Mouse (Mus musculus) ES-E14 (cell line): ENCODE data around the gene Erc2. TPM values are rescaled to one million over a fixed set of nuclear protein-coding genes. Genes with fewer than 3 reads are reported as not detected.

Experiments
- DNase-seq: peaks from one replicate; pipeline ENCODE4 v3.0.0-alpha.2; 2013; ENCODE audit warnings: low read depth, low spot score
- H3K27ac ChIP-seq: 2 replicates; pipeline ENCODE4 v1.5.1; 2012; ENCODE audit warnings: low read depth, mild to moderate bottlenecking, low read length, moderate library complexity, mixed read lengths; ENCODE audit not compliant: poor library complexity, insufficient read depth, severe bottlenecking
- H3K36me3 ChIP-seq: 2 replicates; pipeline ENCODE4 v1.6.1; 2012; ENCODE audit warnings: mild to moderate bottlenecking, low read length, moderate library complexity, mixed read lengths; ENCODE audit not compliant: control insufficient read depth, poor library complexity, insufficient read depth, severe bottlenecking
- H3K4me1 ChIP-seq, 2 experiments: fragments of 150-350 bp in 1 of 2; sonication (generic) in 1 of 2; 2 replicates each; pipeline ENCODE4 v1.6.1; 2012; ENCODE audit warnings: low read length in 2 of 2, mild to moderate bottlenecking in 1 of 2, mixed read lengths in 1 of 2; ENCODE audit not compliant: control insufficient read depth in 2 of 2, insufficient read depth in 2 of 2, poor library complexity in 1 of 2
- H3K4me3 ChIP-seq, 2 experiments: fragments of 150-350 bp in 1 of 2; sonication (generic) in 1 of 2; 2 replicates each; pipeline ENCODE4 v1.5.1; 2012; ENCODE audit warnings: low read length in 2 of 2, low read depth in 1 of 2, mild to moderate bottlenecking in 1 of 2, mixed read lengths in 1 of 2; ENCODE audit not compliant: insufficient read depth in 1 of 2, poor library complexity in 1 of 2, severe bottlenecking in 1 of 2
- H3K9ac ChIP-seq: 2 replicates; pipeline ENCODE4 v1.6.1; 2012; ENCODE audit warnings: low read depth, mild to moderate bottlenecking, low read length, mixed read lengths; ENCODE audit not compliant: poor library complexity, insufficient read depth, severe bottlenecking
- H3K9me3 ChIP-seq: fragments of 150-350 bp; sonication (generic); 2 replicates; pipeline ENCODE4 v1.6.1; 2012; ENCODE audit warnings: low read depth, mild to moderate bottlenecking, low read length; ENCODE audit not compliant: control insufficient read depth, insufficient read depth
- CHD2 ChIP-seq: IDR thresholded peaks from 2 replicates; pipeline ENCODE4 v1.6.1; 2014; ENCODE audit warnings: mild to moderate bottlenecking, low read depth, low read length, inconsistent platforms
- HCFC1 ChIP-seq: IDR thresholded peaks from 2 replicates; pipeline ENCODE4 v1.6.1; 2012; ENCODE audit warnings: low read length, inconsistent platforms, borderline replicate concordance; ENCODE audit not compliant: insufficient read depth
- MAFK ChIP-seq: IDR thresholded peaks from 2 replicates; pipeline ENCODE4 v1.6.1; 2014; ENCODE audit warnings: mild to moderate bottlenecking, low read depth, low read length, inconsistent platforms; ENCODE audit not compliant: insufficient read depth
- ZC3H11A ChIP-seq: IDR thresholded peaks from 2 replicates; pipeline ENCODE4 v1.6.1; 2012; ENCODE audit warnings: low read depth, mild to moderate bottlenecking, inconsistent platforms, low read length, borderline replicate concordance
- ZNF384 ChIP-seq: IDR thresholded peaks from 2 replicates; pipeline ENCODE4 v1.6.1; 2012; ENCODE audit warnings: low read depth, low read length, inconsistent platforms
- in situ Hi-C, 2 experiments: fragments of 600-800 bp; cut with MboI; formaldehyde crosslinking; loops; one replicate each; pipeline ENCODE4 v1.15.1; 2025; ENCODE audit warnings: low sequenced_read_pairs in 2 of 2, inconsistent platforms in 1 of 2; ENCODE audit not compliant: unreplicated experiment in 2 of 2
- total RNA-seq: library from RNA; depleted of rRNA; stranded (reverse); fragments of 300-350 nt; gene quantifications from 2 replicates; pipeline ENCODE4 v1.2.3, GENCODE M21; 2012

The Erc2 gene
- total RNA-seq, 1 experiment = 9.1 TPM

- no peak overlapping the region for H3K9ac ChIP-seq
- H3K4me3 ChIP-seq = no peak overlapping the region
- TF ChIP-seq HCFC1 = no peak
- no peak for TF ChIP-seq MAFK
- no peak for TF ChIP-seq CHD2
- no peak for TF ChIP-seq ZC3H11A
- no peak for TF ChIP-seq ZNF384
- in situ Hi-C loops = loop anchor here (10.0 to 25.0 kb wide), 3 partner anchors 570 to 1218 kb away; partner anchors contain the start of gene Cacna2d3 (in 2 of the 2)
- no peak overlapping the region for H3K27ac ChIP-seq
- DNase-seq = no peak
- no peaks in the 10 kb centered on the region for H3K36me3 ChIP-seq
- H3K4me1 ChIP-seq = no peaks in the 10 kb centered on the region
- H3K9me3 ChIP-seq = no peaks in the 10 kb centered on the region
Measured at GRCm38 (mm10) chr14:28507011-28507410, 884.8 kb downstream of the Erc2 start.

- Histone ChIP-seq H3K27ac (no peak overlapping the region), H3K4me3 (0 out of 4 replicates have a peak overlapping the region, but pooled peaks of 1 of the 2 experiments have one; percentile 28), H3K4me1 (no peaks in the 10 kb centered on the region), H3K36me3 (no peaks in the 10 kb centered on the region), H3K9me3 (no peaks in the 10 kb centered on the region), H3K9ac (no peak overlapping the region)
- in situ Hi-C loops = loop anchor here (10.0 to 25.0 kb wide), 3 partner anchors 570 to 1217 kb away; partner anchors contain the start of gene Cacna2d3 (in 2 of the 2)
- DNase-seq = no peak
- TF ChIP-seq HCFC1 (no peak), ZC3H11A (peak; percentile 41; the same call in 1 of the 2 replicates)
Measured at GRCm38 (mm10) chr14:28507471-28507870, 885.2 kb downstream of the Erc2 start.

- Histone ChIP-seq H3K9ac (no peak overlapping the region), H3K4me3 (peak overlapping the region in 1 of 2 experiments; percentile 22; a peak in 1 of 4 replicates), H3K36me3 (no peaks in the 10 kb centered on the region), H3K9me3 (no peaks in the 10 kb centered on the region), H3K27ac (no peak overlapping the region), H3K4me1 (peaks cover 0 to 3% of the 10 kb centered on the region in 2 experiments; a peak in 1 of 4 replicates)
- in situ Hi-C loops = loop anchor here (10.0 to 25.0 kb wide), 3 partner anchors 571 to 1216 kb away; partner anchors contain the start of gene Cacna2d3 (in 2 of the 2)
- no peak for DNase-seq
- no peak for TF ChIP-seq MAFK
- TF ChIP-seq CHD2 = no peak
Measured at GRCm38 (mm10) chr14:28508288-28509258, 886.3 kb downstream of the Erc2 start.

GRCm38 (mm10) chr14:28509441-28510340, 887.5 kb downstream of the Erc2 start:
- in situ Hi-C loops = loop anchor here (10.0 to 25.0 kb wide), 3 partner anchors 572 to 1215 kb away; partner anchors contain the start of gene Cacna2d3 (in 2 of the 2)
- H3K9me3 ChIP-seq = no peaks in the 10 kb centered on the region
- no peaks in the 10 kb centered on the region for H3K36me3 ChIP-seq
- no peak overlapping the region for H3K27ac ChIP-seq
- peaks cover 0 to 3% of the 10 kb centered on the region in 2 experiments; a peak in 1 of 4 replicates for H3K4me1 ChIP-seq
- H3K9ac ChIP-seq = no peak overlapping the region
- no peak for TF ChIP-seq ZC3H11A
- DNase-seq = no peak
- H3K4me3 ChIP-seq = peak overlapping the region; percentile 22 to 49; a peak in 3 of 4 replicates
